Mouse (Mus musculus) intestine, embryonic 14.5 days (tissue): ENCODE data around the gene Mbd3. TPM values are rescaled to one million over a fixed set of nuclear protein-coding genes. Genes with fewer than 3 reads are reported as not detected.

Experiments
- ATAC-seq: fragments of 200-750 bp; cut with Nextera tagmentation; replicated peaks from 2 replicates; pipeline ENCODE4 v1.8.0; 2017; ENCODE audit warnings: low read depth, moderate number of reproducible peaks, moderate TSS enrichment, moderate library complexity; ENCODE audit not compliant: low FRiP score, low TSS enrichment
- DNase-seq: peaks from one replicate; pipeline ENCODE4 v3.0.0-alpha.2; 2018; ENCODE audit warnings: low spot score
- H3K27ac ChIP-seq: fragments of 300-500 bp; sonication (generic); 2 replicates; pipeline ENCODE4 v1.5.1; 2014; ENCODE audit warnings: low read depth, mild to moderate bottlenecking, control low read depth
- H3K27me3 ChIP-seq: fragments of 300-500 bp; sonication (generic); replicated peaks from 2 replicates; pipeline ENCODE4 v1.6.1; 2014; ENCODE audit warnings: low read length, control low read depth; ENCODE audit not compliant: control insufficient read depth, insufficient read depth
- H3K36me3 ChIP-seq: fragments of 300-500 bp; sonication (generic); 2 replicates; pipeline ENCODE4 v1.6.1; 2014; ENCODE audit warnings: low read length, control low read depth; ENCODE audit not compliant: control insufficient read depth, insufficient read depth
- H3K4me1 ChIP-seq: fragments of 300-500 bp; sonication (generic); replicated peaks from 2 replicates; pipeline ENCODE4 v1.6.1; 2014; ENCODE audit warnings: low read length, control low read depth, mixed read lengths; ENCODE audit not compliant: control insufficient read depth, insufficient read depth
- H3K4me2 ChIP-seq: fragments of 300-500 bp; sonication (generic); 2 replicates; pipeline ENCODE4 v1.6.1; 2014; ENCODE audit warnings: low read length
- H3K4me3 ChIP-seq: fragments of 300-500 bp; sonication (generic); 2 replicates; pipeline ENCODE4 v1.5.1; 2014; ENCODE audit warnings: low read depth, low read length, control low read depth, mixed read lengths
- H3K9ac ChIP-seq: fragments of 300-500 bp; sonication (generic); 2 replicates; pipeline ENCODE4 v1.6.1; 2014; ENCODE audit warnings: mild to moderate bottlenecking, low read length
- H3K9me3 ChIP-seq: fragments of 300-500 bp; sonication (generic); 2 replicates; pipeline ENCODE4 v1.6.1; 2016; ENCODE audit warnings: low read length, control low read depth; ENCODE audit not compliant: control insufficient read depth
- WGBS: fragments of 180-500 bp; shearing (Covaris S2); extraction: QIAGEN DNeasy Blood & Tissue Kit; methylation state at CpG from one replicate; pipeline ENCODE4 v1.1.7; 2014; 5-methylcytosine and 5-hydroxymethylcytosine counted together
- polyA plus RNA-seq: library from polyadenylated mRNA; unstranded; fragments of >200 nt; fragmentation: Nextera tagmentation; extraction: Ambion mirVana; gene quantifications from 2 replicates; pipeline ENCODE4 v1.2.1, GENCODE M21; 2014

Gene Mbd3
- polyA plus RNA-seq, 1 experiment from 2014 or later, result 203 TPM

DNA sequence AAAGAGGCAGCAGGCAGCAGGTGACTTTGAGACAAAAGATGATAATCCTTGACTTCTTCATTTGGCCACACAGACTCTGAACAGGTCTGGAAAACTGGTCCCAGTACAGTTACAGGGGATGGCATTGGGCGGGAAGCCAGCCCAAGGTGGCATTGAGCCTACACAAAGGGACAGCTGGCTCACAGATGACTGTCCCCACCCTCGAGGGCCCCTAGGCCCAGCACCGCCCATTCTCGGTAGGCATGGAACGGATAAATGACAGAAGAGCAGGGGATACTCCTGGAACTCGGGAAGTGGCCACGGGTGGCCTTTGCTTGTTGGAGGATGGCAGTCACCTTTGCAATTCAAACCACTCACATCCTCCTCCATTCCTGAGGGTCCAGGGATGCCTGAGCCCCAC is 14.0 kb downstream of the Mbd3 start:
- H3K36me3 ChIP-seq, result peaks cover 37% of the 10 kb centered on the region
- WGBS, result 22% methylated on average over 7 of the region's 7 CpGs
- no peaks in the 10 kb centered on the region for H3K9me3 ChIP-seq
- no peaks in the 10 kb centered on the region for H3K27me3 ChIP-seq
- ATAC-seq (no peak), DNase-seq (no peak)
- H3K4me2 ChIP-seq, result peak overlapping the region; percentile 74
- peak overlapping the region; percentile 81 for H3K4me3 ChIP-seq
- peak overlapping the region; percentile 65 for H3K9ac ChIP-seq
- peaks cover 31% of the 10 kb centered on the region for H3K4me1 ChIP-seq
- peak overlapping the region; percentile 80; the same call in 1 of the 2 replicates for H3K27ac ChIP-seq

DNA sequence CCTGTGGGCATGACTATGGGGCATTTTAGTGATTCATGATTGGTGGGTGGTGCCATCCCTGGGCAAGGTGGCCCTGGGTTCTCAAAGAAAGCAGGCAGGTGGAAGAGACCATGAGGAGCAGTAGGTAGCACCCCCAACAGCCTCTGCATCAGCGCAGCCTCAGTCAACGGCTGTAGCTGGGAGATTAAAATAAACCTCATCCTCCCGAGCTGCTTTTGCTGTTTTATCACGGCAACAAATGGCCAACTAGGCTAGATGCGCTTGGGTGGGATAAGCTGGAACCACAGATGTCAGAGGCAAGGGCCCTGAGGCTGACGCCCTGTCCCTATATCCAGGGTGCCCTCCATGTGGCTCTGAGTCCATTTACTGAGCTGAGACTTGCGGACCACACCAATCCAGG is 14.6 kb downstream of the Mbd3 start:
- Histone ChIP-seq H3K4me3 (peak overlapping the region; percentile 81), H3K27ac (no peak overlapping the region), H3K9ac (no peak overlapping the region; the same call in 1 of the 2 replicates), H3K4me1 (peaks cover 31% of the 10 kb centered on the region), H3K9me3 (no peaks in the 10 kb centered on the region), H3K4me2 (peak overlapping the region; percentile 74), H3K36me3 (peaks cover 41% of the 10 kb centered on the region), H3K27me3 (no peaks in the 10 kb centered on the region)
- DNase-seq (no peak), ATAC-seq (no peak)
- 76% methylated on average over 7 of the region's 7 CpGs for WGBS

DNA sequence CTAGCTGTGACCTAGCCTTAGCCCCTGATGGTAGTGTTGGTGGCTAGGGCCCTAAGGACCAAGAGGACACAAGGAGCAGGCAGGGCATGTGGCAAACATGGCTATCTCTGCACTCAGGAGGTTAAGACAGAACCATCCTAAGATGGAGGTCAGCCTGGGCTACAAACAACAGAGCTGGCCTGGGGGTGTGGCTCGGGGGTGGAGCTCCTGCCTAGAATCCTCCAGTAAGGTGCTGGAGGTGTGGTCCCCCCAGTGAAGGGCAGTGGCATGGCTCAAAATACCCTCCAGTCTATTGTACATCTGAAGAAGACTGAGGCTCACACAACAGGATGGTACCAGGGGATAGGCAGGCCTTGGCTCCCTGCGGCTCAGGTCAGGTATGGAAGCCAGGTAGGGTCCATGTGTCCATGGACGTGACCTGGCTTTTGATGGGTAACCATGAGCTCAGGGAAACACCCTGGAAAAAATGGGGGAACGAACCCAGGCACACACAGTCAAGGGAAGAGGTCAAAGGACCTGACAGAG is 15.2 kb downstream of the Mbd3 start:
- WGBS, result 82% methylated on average over 4 of the region's 4 CpGs

DNA sequence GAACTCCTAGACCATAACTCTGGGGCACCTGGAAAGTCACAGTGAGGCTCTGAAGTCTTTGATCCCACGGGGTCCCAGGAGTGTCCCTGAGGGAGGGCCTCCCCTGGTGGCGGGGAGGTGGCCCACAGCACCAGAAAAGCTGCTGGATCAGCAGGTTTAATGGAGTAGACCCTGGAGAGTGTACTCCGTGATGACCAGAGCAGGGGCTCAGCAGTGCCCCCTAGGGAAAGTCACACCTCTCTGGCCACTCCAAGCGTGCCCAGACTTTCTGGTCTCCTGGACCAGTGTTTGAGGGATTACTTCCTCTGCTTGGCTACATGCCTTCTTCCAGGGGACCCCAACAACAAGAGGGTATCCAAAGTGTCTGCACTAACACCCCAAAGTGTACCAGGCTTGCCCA is 15.9 kb downstream of the Mbd3 start:
- Histone ChIP-seq H3K4me3 (no peak overlapping the region), H3K36me3 (peaks cover 44% of the 10 kb centered on the region), H3K27me3 (no peaks in the 10 kb centered on the region), H3K27ac (no peak overlapping the region), H3K9me3 (no peaks in the 10 kb centered on the region), H3K4me2 (no peak overlapping the region), H3K9ac (no peak overlapping the region), H3K4me1 (peaks cover 26% of the 10 kb centered on the region)
- DNase-seq (no peak), ATAC-seq (no peak)
- WGBS, result 62% methylated on average over 4 of the region's 4 CpGs

More for the DNA sequence above, 15.2 kb downstream of the Mbd3 start:
- Histone ChIP-seq H3K4me3 (no peak overlapping the region), H3K27ac (no peak overlapping the region), H3K9ac (no peak overlapping the region), H3K4me1 (peaks cover 31% of the 10 kb centered on the region), H3K4me2 (peak overlapping the region; percentile 74), H3K27me3 (no peaks in the 10 kb centered on the region), H3K9me3 (no peaks in the 10 kb centered on the region), H3K36me3 (peaks cover 44% of the 10 kb centered on the region)
- DNase-seq, result no peak
- no peak for ATAC-seq

DNA sequence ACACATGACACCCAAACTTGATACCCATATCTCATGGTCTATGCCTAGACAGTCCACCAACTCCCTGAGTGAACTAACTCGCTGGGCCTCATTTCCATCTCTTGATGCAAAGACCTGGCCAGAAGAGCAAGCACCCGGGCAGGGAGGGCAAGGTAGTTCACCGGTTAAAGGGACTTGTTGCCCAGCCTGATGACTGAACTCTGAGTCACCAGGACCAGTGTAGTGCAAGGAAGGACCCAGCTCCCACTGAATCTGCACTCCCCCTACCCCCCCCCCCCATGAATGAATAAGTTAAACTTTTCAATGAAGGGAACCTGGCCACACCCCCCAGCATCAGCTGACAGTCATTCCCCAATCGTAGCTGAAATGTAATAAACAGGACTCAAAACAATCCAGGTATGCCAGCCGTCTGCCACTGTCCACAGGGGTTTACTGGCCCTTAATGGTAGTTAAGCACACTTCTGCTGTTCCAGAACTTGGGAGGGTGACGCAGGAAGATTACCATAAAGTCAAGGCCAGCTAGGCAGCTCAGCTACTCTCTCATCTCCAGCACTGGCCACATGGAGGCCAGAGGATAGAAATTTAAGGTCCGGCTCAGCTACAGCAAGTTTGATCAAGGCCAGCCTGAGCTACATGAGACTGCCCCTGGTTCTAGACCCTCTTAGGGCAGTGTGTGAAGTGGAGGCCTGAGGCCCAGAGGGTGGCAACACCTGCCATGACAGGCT is 16.5 kb downstream of the Mbd3 start:
- 76% methylated on average over 7 of the region's 7 CpGs for WGBS
- no peak overlapping the region for H3K9ac ChIP-seq
- H3K27ac ChIP-seq, result no peak overlapping the region
- no peaks in the 10 kb centered on the region for H3K27me3 ChIP-seq
- H3K36me3 ChIP-seq, result peaks cover 44% of the 10 kb centered on the region
- H3K4me2 ChIP-seq, result no peak overlapping the region
- no peaks in the 10 kb centered on the region for H3K9me3 ChIP-seq
- DNase-seq, result no peak
- peaks cover 21% of the 10 kb centered on the region for H3K4me1 ChIP-seq
- ATAC-seq, result no peak
- H3K4me3 ChIP-seq, result no peak overlapping the region

DNA sequence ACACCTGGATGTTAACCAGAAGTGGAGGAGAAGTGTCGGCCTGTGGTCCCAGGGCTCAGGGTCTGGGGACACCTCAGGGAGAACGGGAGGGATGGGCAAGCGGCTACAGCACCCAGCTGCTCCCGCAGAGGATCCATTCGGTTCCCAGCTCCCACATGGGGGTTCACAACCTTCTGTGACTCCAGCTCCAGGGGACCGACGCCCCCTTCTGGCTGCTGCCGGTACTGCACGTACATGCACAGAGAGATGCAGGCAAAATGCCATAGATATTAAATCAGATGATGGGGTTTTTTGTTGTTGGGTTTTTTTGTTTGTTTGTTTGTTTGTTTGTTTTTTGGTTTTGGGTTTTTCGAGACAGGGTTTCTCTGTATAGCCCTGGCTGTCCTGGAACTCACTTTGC is 21.6 kb downstream of the Mbd3 start:
- Histone ChIP-seq H3K36me3 (peaks cover 32% of the 10 kb centered on the region), H3K4me1 (no peaks in the 10 kb centered on the region), H3K9ac (no peak overlapping the region), H3K4me2 (no peak overlapping the region), H3K27ac (no peak overlapping the region), H3K4me3 (no peak overlapping the region), H3K9me3 (no peaks in the 10 kb centered on the region), H3K27me3 (no peaks in the 10 kb centered on the region)
- DNase-seq, result no peak
- WGBS, result 51% methylated on average over 10 of the region's 10 CpGs
- no peak for ATAC-seq

DNA sequence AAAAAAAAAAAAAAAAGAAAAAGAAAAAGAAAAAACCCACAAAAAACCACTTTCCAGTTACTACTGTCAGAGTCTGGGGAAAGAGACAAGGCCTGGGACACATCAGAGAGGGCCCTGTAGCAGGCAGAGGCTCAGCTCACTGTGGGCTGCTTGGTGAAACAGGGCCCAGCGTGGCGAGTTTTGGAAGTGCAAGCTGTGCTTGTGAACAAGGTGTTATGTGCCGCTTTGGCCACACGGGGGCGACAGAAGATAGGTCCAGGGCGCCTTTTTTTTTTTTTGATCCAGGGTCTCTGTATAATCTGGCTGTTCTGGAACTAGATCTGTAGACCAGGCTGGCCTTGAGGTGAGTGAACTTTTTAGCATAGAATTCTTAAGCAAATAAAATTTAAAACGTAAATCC is 23.2 kb downstream of the Mbd3 start:
- no peak overlapping the region for H3K4me3 ChIP-seq
- H3K36me3 ChIP-seq, result peaks cover 17% of the 10 kb centered on the region
- H3K27me3 ChIP-seq, result no peaks in the 10 kb centered on the region
- peak; percentile 99 for DNase-seq
- H3K4me1 ChIP-seq, result peaks cover 2% of the 10 kb centered on the region; the same call in 1 of the 2 replicates
- H3K4me2 ChIP-seq, result no peak overlapping the region
- ATAC-seq, result no peak
- H3K9ac ChIP-seq, result no peak overlapping the region
- no peaks in the 10 kb centered on the region for H3K9me3 ChIP-seq
- H3K27ac ChIP-seq, result no peak overlapping the region
- WGBS, result 2% methylated on average over 7 of the region's 7 CpGs

DNA sequence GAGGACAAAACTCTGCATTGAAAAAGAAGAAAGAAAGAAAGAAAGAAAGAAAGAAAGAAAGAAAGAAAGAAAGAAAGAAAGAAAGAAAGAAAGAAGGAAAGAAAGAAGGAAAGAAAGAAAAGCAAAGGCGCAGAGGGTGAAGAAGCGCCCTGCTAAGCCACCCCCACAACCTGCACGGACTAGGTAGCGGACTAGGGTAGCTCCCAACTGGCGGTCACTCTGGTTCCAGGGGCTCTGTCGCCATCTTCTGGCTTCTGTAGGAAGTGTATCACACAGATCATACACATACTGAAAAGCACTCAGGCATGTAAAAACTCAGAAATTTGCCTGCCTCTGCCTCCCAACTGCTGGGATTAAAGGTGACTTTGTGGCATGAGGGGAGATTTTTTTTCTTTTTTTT is 25.3 kb downstream of the Mbd3 start:
- H3K9ac ChIP-seq, result no peak overlapping the region
- no peaks in the 10 kb centered on the region for H3K36me3 ChIP-seq
- H3K27me3 ChIP-seq, result no peaks in the 10 kb centered on the region
- H3K27ac ChIP-seq, result no peak overlapping the region
- H3K4me2 ChIP-seq, result no peak overlapping the region
- WGBS, result 20% methylated on average over 6 of the region's 6 CpGs
- H3K4me3 ChIP-seq, result no peak overlapping the region
- peaks cover 4% of the 10 kb centered on the region; the same call in 1 of the 2 replicates for H3K4me1 ChIP-seq
- ATAC-seq, result no peak
- no peak for DNase-seq
- H3K9me3 ChIP-seq, result no peaks in the 10 kb centered on the region

DNA sequence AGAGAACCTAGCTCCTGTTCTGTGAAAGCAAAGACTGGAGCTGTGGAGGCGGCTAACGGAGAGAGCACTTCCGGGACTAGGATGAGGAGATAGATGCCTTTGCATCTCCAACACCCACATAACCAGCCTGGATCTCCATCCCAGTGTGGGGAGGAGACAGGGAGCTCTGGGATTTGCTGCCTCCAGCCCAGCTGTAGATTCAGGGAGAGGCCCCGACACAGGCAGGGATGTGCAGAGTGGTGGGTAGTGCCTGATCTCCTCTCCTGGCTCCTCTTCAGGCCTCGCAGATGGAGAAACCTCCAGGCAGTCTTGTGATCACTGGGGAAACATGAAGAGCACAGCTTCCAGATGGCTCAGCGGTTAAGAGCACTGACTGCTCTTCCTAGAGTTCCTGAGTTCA is 26.6 kb downstream of the Mbd3 start:
- H3K4me3 ChIP-seq, result no peak overlapping the region
- no peak overlapping the region for H3K9ac ChIP-seq
- no peaks in the 10 kb centered on the region for H3K27me3 ChIP-seq
- H3K4me2 ChIP-seq, result no peak overlapping the region
- 84% methylated on average over 6 of the region's 6 CpGs for WGBS
- H3K9me3 ChIP-seq, result no peaks in the 10 kb centered on the region
- H3K36me3 ChIP-seq, result no peaks in the 10 kb centered on the region
- ATAC-seq (no peak), DNase-seq (no peak)
- H3K27ac ChIP-seq, result no peak overlapping the region
- peaks cover 4% of the 10 kb centered on the region; the same call in 1 of the 2 replicates for H3K4me1 ChIP-seq
